21 mouse cellular contexts compared by ENCODE assay signal in the genomic region with DNA sequence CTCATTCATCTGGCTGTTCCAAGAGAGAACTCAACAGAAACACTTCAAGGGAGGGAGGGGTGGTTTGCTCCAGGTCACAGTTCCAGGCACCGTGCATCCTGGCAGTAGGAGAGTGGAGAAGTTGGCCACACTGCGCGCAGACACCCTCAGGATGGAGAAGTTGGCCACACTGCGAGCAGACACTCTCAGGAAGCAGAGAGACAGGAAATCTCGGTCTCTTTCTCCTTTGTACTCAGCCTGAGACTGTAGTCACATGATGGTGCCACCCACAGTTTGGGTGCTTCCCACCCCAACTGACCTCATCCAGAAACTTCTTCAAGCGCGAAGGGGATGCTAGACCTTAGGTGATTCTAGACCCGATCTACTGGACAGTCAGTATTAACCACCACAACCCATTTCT.
DNase-seq lines count a peak whose midpoint lies in the region; ATAC-seq lines count a peak whose summit lies in the region.
"Had no signal": no experiment of that assay in that cellular context is flagged by ENCODE, and none has a peak within 500 bp of the region (broad histone marks: within the 10 kb centered on the region; RNA-seq: fewer than 3 reads in every experiment).

No protein-coding gene starts in this region.

- H3K9me3 ChIP-seq in megakaryocyte, embryonic 14.5 days, result peaks cover 79% of the 10 kb centered on the region
- no peaks in the 10 kb centered on the region for H3K9me3 ChIP-seq in kidney, embryonic 16.5 days (ENCODE audit: low read length)
- H3K9me3 ChIP-seq: embryonic facial prominence, embryonic 13.5 days; forebrain, embryonic 12.5 days; heart, embryonic 10.5 days; hindbrain, embryonic 13.5 days had no signal

- H3K36me3 ChIP-seq in megakaryocyte, embryonic 14.5 days (replicated peaks; ENCODE audit: low read length), result no peaks in the 10 kb centered on the region
- H3K36me3 ChIP-seq in kidney, embryonic 16.5 days (ENCODE audit: insufficient read depth, low read length), result no peaks in the 10 kb centered on the region
- H3K36me3 ChIP-seq: embryonic facial prominence, embryonic 13.5 days; forebrain, embryonic 12.5 days; heart, embryonic 10.5 days; hindbrain, embryonic 13.5 days had no signal

- ATAC-seq in megakaryocyte, adult 5-6 weeks (ENCODE audit: poor library complexity, severe bottlenecking), result no peak
- peak; percentile 63 for ATAC-seq in activated CD4-positive, CD25-positive, alpha-beta regulatory T cell, adult 4 months
- ATAC-seq in kidney, embryonic 16.5 days (ENCODE audit: low FRiP score, low TSS enrichment), result no peak
- ATAC-seq: forebrain, embryonic 16.5 days had no signal

- H3K27me3 ChIP-seq in megakaryocyte, embryonic 14.5 days (replicated peaks), result no peaks in the 10 kb centered on the region
- H3K27me3 ChIP-seq in kidney, embryonic 16.5 days (ENCODE audit: insufficient read depth, low read length), result no peaks in the 10 kb centered on the region
- H3K27me3 ChIP-seq: embryonic facial prominence, embryonic 13.5 days; forebrain, embryonic 12.5 days; hindbrain, embryonic 13.5 days had no signal

- H3K4me1 ChIP-seq in megakaryocyte, embryonic 14.5 days, result no peaks in the 10 kb centered on the region
- H3K4me1 ChIP-seq in kidney, embryonic 16.5 days (ENCODE audit: insufficient read depth, low read length), result no peaks in the 10 kb centered on the region

- no peak overlapping the region for H3K4me2 ChIP-seq in kidney, embryonic 16.5 days (replicated peaks; ENCODE audit: low read depth, low read length)
- H3K4me2 ChIP-seq: embryonic facial prominence, embryonic 13.5 days; forebrain, embryonic 12.5 days; hindbrain, embryonic 13.5 days had no signal

- peak; percentile 22 for DNase-seq in thymus, postnatal 25 days
- no peak for DNase-seq in thymus, postnatal 14 days
- no peak for DNase-seq in adrenal gland, postnatal 10 days
- DNase-seq in cerebellum, adult 18-20 months, result no peak
- DNase-seq: adrenal gland, adult 8-10 months; cerebellum, adult 11 months; cerebellum, adult 9-10 months; cerebellum, postnatal 25 days; gastrocnemius, postnatal 10 days; heart, adult 18-20 months; heart, postnatal 10 days; heart, postnatal 4 days had no signal

- no peak overlapping the region for H3K9ac ChIP-seq in kidney, embryonic 16.5 days (replicated peaks; ENCODE audit: low read length)
- H3K9ac ChIP-seq: embryonic facial prominence, embryonic 13.5 days; forebrain, embryonic 12.5 days; hindbrain, embryonic 13.5 days had no signal

- peak overlapping the region; percentile 44 for H3K4me3 ChIP-seq in megakaryocyte, embryonic 14.5 days (replicated peaks)
- no peak overlapping the region for H3K4me3 ChIP-seq in kidney, embryonic 16.5 days (ENCODE audit: low read length)
- H3K4me3 ChIP-seq: embryonic facial prominence, embryonic 13.5 days; forebrain, embryonic 12.5 days; heart, embryonic 10.5 days; hindbrain, embryonic 13.5 days had no signal

- no peak overlapping the region for H3K27ac ChIP-seq in kidney, embryonic 16.5 days (ENCODE audit: low read length)
- H3K27ac ChIP-seq: embryonic facial prominence, embryonic 13.5 days; forebrain, embryonic 12.5 days; heart, embryonic 10.5 days; hindbrain, embryonic 13.5 days had no signal

- 91% methylated on average over 8 of the region's 8 CpGs for WGBS in kidney, embryonic 16.5 days
